Mouse (Mus musculus) limb, embryonic 11.5 days (tissue): ENCODE data around the gene Ifi27l2b. TPM values are rescaled to one million over a fixed set of nuclear protein-coding genes. Genes with fewer than 3 reads are reported as not detected.
A peak's percentile ranks its signal among the peaks of the same experiment; 100 is the strongest.

ENCODE experiments used
- ATAC-seq: fragments of 200-750 bp; cut with Nextera tagmentation; 2 replicates; pipeline ENCODE4 v1.8.0; 2017; ENCODE audit warnings: low read depth; ENCODE audit not compliant: insufficient number of reproducible peaks, low FRiP score, low TSS enrichment
- DNase-seq: peaks from one replicate; pipeline ENCODE4 v3.0.0-alpha.2; 2015; ENCODE audit warnings: low spot score
- H3K27ac ChIP-seq: fragments of 300-500 bp; sonication (generic); replicated peaks from 2 replicates; pipeline ENCODE4 v1.5.1; 2014; ENCODE audit warnings: low read depth, mild to moderate bottlenecking, low read length
- H3K27me3 ChIP-seq: fragments of 300-500 bp; sonication (generic); 2 replicates; pipeline ENCODE4 v1.6.1; 2014; ENCODE audit warnings: mild to moderate bottlenecking, low read length, mixed read lengths; ENCODE audit not compliant: control insufficient read depth, insufficient read depth
- H3K36me3 ChIP-seq: fragments of 300-500 bp; sonication (generic); 2 replicates; pipeline ENCODE4 v1.6.1; 2014; ENCODE audit warnings: mild to moderate bottlenecking, low read length, moderate library complexity, mixed read lengths; ENCODE audit not compliant: control insufficient read depth, insufficient read depth
- H3K4me1 ChIP-seq: fragments of 300-500 bp; sonication (generic); 2 replicates; pipeline ENCODE4 v1.6.1; 2014; ENCODE audit warnings: low read length, mixed read lengths; ENCODE audit not compliant: control insufficient read depth, insufficient read depth
- H3K4me2 ChIP-seq: fragments of 300-500 bp; sonication (generic); 2 replicates; pipeline ENCODE4 v1.6.1; 2014; ENCODE audit warnings: low read depth, mild to moderate bottlenecking, moderate library complexity; ENCODE audit not compliant: severe bottlenecking
- H3K4me3 ChIP-seq: fragments of 300-500 bp; sonication (generic); 2 replicates; pipeline ENCODE4 v1.5.1; 2014; ENCODE audit warnings: low read depth, low read length
- H3K9ac ChIP-seq: fragments of 300-500 bp; sonication (generic); 2 replicates; pipeline ENCODE4 v1.6.1; 2014; ENCODE audit warnings: mild to moderate bottlenecking, low read length
- H3K9me3 ChIP-seq: fragments of 300-500 bp; sonication (generic); 2 replicates; pipeline ENCODE4 v1.6.1; 2016; ENCODE audit warnings: low read length; ENCODE audit not compliant: control insufficient read depth
- WGBS: fragments of 180-500 bp; shearing (Covaris S2); extraction: QIAGEN DNeasy Blood & Tissue Kit; methylation state at CpG from one replicate; pipeline ENCODE4 v1.1.7; 2014; 5-methylcytosine and 5-hydroxymethylcytosine counted together
- polyA plus RNA-seq: library from polyadenylated mRNA; unstranded; fragments of >200 nt; fragmentation: Nextera tagmentation; extraction: Ambion mirVana; gene quantifications from 2 replicates; pipeline ENCODE4 v1.2.1, GENCODE M21; 2014

The Ifi27l2b gene
- not detected in 2 replicates for polyA plus RNA-seq

DNA sequence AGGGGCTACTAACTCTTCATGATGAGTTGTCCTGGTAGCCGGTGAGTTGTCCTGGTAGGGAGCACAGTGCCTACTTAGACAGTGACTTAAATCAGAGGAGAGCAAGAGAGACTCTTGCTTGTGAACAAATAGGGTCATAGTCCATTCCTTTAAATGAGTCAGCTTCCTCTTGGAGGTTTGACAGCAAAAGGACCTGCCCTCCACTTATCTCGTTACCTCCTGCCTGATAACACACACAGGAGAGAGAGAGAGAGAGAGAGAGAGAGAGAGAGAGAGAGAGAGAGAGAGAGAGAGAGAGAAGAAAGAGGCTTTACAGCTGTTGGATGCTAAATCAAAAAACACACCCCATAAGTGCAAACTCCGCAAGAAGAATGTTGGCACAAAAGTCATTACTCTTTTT is at the start of gene Ifi27l2b:
Gene Ifi27l2b (minus strand): TSS at position 84 of the 400 bp plus-strand sequence.
- Histone ChIP-seq H3K27me3 (no peaks in the 10 kb centered on the region), H3K4me2 (no peak within 1 kb of the TSS), H3K4me3 (no peak within 1 kb of the TSS), H3K9ac (no peak within 1 kb of the TSS), H3K27ac (no peak within 1 kb of the TSS), H3K9me3 (no peaks in the 10 kb centered on the region), H3K4me1 (no peaks in the 10 kb centered on the region), H3K36me3 (no peaks in the 10 kb centered on the region)
- no peak for ATAC-seq
- no peak for DNase-seq
- 68% methylated on average over 3 of the region's 3 CpGs for WGBS

DNA sequence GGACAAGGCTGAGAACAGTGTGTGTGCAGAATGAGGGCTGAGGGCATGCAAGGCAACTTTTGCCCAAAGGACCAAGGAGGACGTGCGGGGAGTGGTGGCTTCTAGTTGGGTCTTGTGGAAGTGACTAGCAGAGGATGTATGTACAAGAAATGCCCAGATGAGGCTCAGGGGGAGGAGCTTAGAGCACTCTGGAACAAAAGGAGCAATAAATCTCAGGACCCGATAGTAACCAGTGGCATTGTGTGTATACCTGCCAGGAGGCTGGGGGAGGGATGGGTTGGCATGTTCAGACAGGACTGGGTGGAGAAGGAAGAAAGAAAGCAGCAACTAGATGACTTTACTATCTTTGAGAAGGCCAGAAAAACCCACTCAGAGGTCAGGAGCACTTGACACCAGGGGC is 47.4 kb upstream of the Ifi27l2b start:
- 81% methylated on average over 3 of the region's 3 CpGs for WGBS
- Histone ChIP-seq H3K27ac (no peak overlapping the region), H3K4me2 (no peak overlapping the region), H3K27me3 (no peaks in the 10 kb centered on the region), H3K36me3 (no peaks in the 10 kb centered on the region), H3K4me1 (no peaks in the 10 kb centered on the region), H3K4me3 (no peak overlapping the region), H3K9me3 (no peaks in the 10 kb centered on the region), H3K9ac (no peak overlapping the region)
- DNase-seq (no peak), ATAC-seq (no peak)

DNA sequence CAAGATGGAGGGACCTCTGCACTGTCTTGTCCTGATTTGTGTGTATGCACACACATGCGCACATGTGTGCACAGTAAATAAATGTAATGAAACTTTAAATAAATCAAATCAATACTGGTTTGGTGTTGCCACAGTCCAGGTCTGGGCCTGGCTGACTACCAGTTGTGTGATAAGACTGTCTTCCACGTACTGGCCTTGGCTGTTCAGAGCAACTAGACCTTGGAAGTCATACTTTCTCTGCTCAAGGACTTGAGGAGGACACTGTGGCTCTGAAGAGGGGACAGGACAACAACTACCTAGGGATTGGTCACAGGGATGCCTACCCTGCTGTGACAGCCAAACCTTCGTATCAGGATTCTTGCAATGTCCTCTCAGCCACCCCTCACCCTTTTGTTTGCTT is 46.3 kb upstream of the Ifi27l2b start:
- no peak overlapping the region for H3K27ac ChIP-seq
- no peak overlapping the region for H3K4me3 ChIP-seq
- no peak for ATAC-seq
- H3K4me1 ChIP-seq: no peaks in the 10 kb centered on the region
- no peaks in the 10 kb centered on the region for H3K9me3 ChIP-seq
- H3K9ac ChIP-seq: no peak overlapping the region
- no peaks in the 10 kb centered on the region for H3K27me3 ChIP-seq
- 83% methylated on average over 3 of the region's 3 CpGs for WGBS
- no peaks in the 10 kb centered on the region for H3K36me3 ChIP-seq
- H3K4me2 ChIP-seq: no peak overlapping the region
- no peak for DNase-seq

DNA sequence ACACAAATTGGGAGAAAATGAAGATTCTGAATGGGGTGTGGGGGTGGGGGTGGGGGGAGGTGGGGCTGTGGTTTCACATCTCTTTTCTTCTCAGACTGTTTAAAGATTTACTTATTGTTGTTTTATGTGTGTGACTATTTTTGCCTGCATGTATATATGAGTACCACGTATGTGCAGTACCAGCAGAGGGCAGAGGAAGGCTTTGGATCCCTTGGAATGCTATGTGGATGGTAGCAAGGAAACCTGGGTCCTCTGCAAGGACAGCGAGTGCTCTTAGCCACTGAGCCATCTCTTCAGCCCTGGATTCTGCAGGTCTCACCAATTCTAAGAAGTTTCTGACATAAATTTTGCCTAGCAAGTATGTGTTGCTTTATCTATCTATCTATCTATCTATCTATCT is 42.2 kb upstream of the Ifi27l2b start:
- no peaks in the 10 kb centered on the region for H3K27me3 ChIP-seq
- DNase-seq: no peak
- H3K4me1 ChIP-seq: no peaks in the 10 kb centered on the region
- no peaks in the 10 kb centered on the region for H3K9me3 ChIP-seq
- WGBS: 81% methylated on average over 2 of the region's 2 CpGs
- no peaks in the 10 kb centered on the region for H3K36me3 ChIP-seq
- no peak overlapping the region for H3K4me2 ChIP-seq
- no peak overlapping the region for H3K27ac ChIP-seq
- H3K9ac ChIP-seq: no peak overlapping the region
- no peak overlapping the region for H3K4me3 ChIP-seq
- ATAC-seq: no peak

DNA sequence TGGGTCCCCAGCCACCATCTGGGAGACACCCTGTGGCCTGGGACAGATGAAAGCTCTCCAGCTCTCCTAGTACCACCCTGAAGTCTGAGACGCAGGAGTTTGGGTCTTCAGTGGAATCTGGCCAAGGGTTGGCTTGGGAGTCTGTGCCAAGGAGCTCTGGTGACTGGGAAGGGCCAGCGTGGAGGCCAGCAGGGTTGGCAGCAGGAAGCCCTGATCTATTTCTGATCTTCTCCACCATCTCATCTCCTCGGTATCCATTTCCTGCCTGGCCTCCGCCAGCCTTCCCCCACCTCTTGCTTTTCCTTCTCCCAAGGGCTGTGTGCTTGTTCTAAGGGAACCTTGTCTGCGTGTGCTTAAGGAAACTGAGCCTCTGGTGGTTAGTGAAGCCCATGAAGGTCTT is 41.7 kb upstream of the Ifi27l2b start:
- Histone ChIP-seq H3K36me3 (no peaks in the 10 kb centered on the region), H3K4me2 (no peak overlapping the region), H3K4me1 (no peaks in the 10 kb centered on the region), H3K4me3 (no peak overlapping the region), H3K27me3 (no peaks in the 10 kb centered on the region), H3K27ac (no peak overlapping the region), H3K9me3 (no peaks in the 10 kb centered on the region), H3K9ac (no peak overlapping the region)
- no peak for ATAC-seq
- WGBS: 78% methylated on average over 5 of the region's 5 CpGs
- DNase-seq: no peak

DNA sequence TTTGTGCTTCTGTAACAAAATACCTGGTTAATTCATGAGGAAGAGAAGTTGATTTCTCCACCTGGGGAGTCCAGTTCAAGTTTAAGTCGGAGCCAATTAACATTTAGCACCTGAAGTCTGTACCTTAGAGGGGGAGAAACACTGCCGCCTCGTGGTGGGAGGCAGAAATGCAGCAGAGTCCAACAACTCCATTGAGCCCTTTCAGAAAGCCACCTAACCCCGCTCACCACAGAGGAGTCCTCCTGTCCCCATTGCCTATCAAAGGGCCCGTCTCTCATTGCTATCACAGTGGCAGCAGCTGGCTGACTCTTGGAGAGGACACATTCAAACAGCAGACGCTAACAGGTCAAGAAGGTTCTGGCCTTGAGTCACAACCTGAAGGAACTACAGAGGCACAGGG is 37.5 kb upstream of the Ifi27l2b start:
- H3K27ac ChIP-seq: no peak overlapping the region
- ATAC-seq (no peak), DNase-seq (peak; percentile 63)
- no peak overlapping the region for H3K9ac ChIP-seq
- WGBS: 26% methylated on average over 6 of the region's 6 CpGs
- H3K4me3 ChIP-seq: no peak overlapping the region
- H3K4me2 ChIP-seq: no peak overlapping the region
- H3K27me3 ChIP-seq: no peaks in the 10 kb centered on the region
- H3K9me3 ChIP-seq: no peaks in the 10 kb centered on the region
- H3K4me1 ChIP-seq: no peaks in the 10 kb centered on the region
- no peaks in the 10 kb centered on the region for H3K36me3 ChIP-seq

DNA sequence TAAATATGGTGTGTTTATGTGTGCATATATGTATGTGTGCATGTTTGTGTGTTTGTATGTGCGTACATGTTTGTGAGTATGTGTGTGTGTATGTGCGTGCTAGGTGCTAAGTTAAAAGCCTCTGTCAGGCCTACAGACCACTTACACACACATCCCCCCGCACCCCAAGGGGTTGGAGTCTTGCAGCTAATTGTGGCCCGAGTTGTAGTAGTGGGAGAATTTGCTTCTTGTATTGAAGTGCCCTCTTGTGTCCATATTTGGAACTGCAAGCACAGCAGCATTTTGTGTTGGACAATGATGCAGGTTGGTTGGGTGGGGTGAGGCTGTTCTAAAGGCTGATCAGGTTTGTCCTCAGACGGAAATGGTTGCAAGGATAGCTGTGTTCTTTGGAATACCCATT is 35.7 kb upstream of the Ifi27l2b start:
- WGBS: 33% methylated on average over 5 of the region's 5 CpGs
- DNase-seq: peak; percentile 82
- no peak for ATAC-seq

DNA sequence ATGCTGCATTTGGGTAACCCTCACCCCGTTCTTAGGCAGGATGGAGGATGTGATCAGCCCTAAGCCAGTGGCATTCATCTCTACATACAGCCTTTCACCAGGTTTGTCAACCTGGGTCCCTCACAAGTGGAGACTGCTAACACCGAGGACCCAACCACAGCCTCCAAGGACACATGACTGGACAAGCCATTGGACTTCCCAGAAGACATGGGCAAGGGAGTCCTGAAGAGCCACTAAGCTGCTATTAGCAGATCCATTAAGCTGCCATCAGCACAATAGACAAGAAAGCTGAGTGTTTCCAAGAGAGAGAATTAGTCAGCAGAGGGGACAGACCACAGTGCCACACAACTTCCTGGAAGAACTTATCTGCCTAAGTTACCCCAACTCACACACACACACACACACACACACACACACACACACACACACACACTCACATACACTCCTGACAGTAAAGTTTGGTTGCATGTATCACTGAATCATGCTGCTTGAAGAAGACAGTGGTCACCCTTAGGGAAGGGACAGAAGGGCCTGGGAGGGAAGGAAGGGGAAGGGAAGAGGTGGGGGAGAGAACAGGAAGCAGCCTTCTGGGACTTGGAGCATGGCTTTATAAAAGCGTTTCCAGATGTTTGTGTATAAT is 34.2 kb upstream of the Ifi27l2b start:
- Histone ChIP-seq H3K27me3 (no peaks in the 10 kb centered on the region), H3K4me2 (no peak overlapping the region), H3K4me1 (no peaks in the 10 kb centered on the region), H3K9ac (no peak overlapping the region), H3K27ac (no peak overlapping the region), H3K9me3 (no peaks in the 10 kb centered on the region), H3K36me3 (no peaks in the 10 kb centered on the region), H3K4me3 (no peak overlapping the region)
- 78% methylated on average over 3 of the region's 3 CpGs for WGBS
- DNase-seq: no peak
- no peak for ATAC-seq

More for the DNA sequence above, 35.7 kb upstream of the Ifi27l2b start:
- no peak overlapping the region for H3K4me2 ChIP-seq
- no peaks in the 10 kb centered on the region for H3K27me3 ChIP-seq
- H3K4me3 ChIP-seq: no peak overlapping the region
- H3K4me1 ChIP-seq: no peaks in the 10 kb centered on the region
- H3K36me3 ChIP-seq: no peaks in the 10 kb centered on the region
- H3K9ac ChIP-seq: no peak overlapping the region
- no peak overlapping the region for H3K27ac ChIP-seq
- no peaks in the 10 kb centered on the region for H3K9me3 ChIP-seq

DNA sequence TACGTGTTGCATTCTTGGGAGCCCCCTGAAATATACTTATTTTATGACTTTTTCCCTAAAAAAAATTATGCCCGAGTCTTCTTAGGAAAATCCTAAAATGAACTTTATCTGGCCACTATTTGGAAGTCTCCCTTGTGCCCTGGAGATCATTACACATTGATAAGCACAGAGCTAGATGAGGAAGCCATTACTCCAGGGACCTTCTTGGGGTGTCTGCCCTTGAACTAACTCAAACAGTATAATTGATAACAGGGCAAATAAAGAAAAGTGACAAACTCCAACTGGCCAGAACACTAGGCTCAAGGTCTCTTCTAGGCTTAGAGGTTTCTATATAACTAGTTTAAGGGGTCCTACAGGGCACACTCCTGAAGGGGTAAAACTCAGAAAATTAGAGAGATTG is 30.7 kb upstream of the Ifi27l2b start:
- Histone ChIP-seq H3K4me2 (no peak overlapping the region), H3K9ac (no peak overlapping the region), H3K4me1 (no peaks in the 10 kb centered on the region), H3K9me3 (no peaks in the 10 kb centered on the region), H3K4me3 (no peak overlapping the region), H3K27me3 (no peaks in the 10 kb centered on the region), H3K36me3 (no peaks in the 10 kb centered on the region), H3K27ac (no peak overlapping the region)
- DNase-seq (no peak), ATAC-seq (no peak)
- WGBS: 82% methylated on average over 2 of the region's 2 CpGs
